Mouse (Mus musculus) heart, embryonic 15.5 days (tissue): ENCODE measurements at regions not wholly inside any gene's neighbourhood (a gene's known extent, or its start where the extent isn't known, plus 50 kb on each side); places are given as distances from the start of the nearest gene placed in this dataset.

Experiments used
- ATAC-seq: fragments of 200-750 bp; cut with Nextera tagmentation; replicated peaks from 2 replicates; pipeline ENCODE4 v1.8.0; 2017; ENCODE audit warnings: low read depth, moderate TSS enrichment; ENCODE audit not compliant: insufficient number of reproducible peaks, insufficient read depth, low FRiP score
- H3K27ac ChIP-seq: fragments of 300-500 bp; sonication (generic); 2 replicates; pipeline ENCODE4 v1.5.1; 2015; ENCODE audit warnings: mild to moderate bottlenecking, inconsistent platforms
- H3K27me3 ChIP-seq: fragments of 300-500 bp; sonication (generic); 2 replicates; pipeline ENCODE4 v1.6.1; 2015; ENCODE audit warnings: inconsistent platforms
- H3K36me3 ChIP-seq: fragments of 300-500 bp; sonication (generic); 2 replicates; pipeline ENCODE4 v1.6.1; 2015; ENCODE audit warnings: mild to moderate bottlenecking, inconsistent platforms
- H3K4me1 ChIP-seq: fragments of 300-500 bp; sonication (generic); replicated peaks from 2 replicates; pipeline ENCODE4 v1.6.1; 2015; ENCODE audit warnings: inconsistent platforms
- H3K4me2 ChIP-seq: fragments of 300-500 bp; sonication (generic); 2 replicates; pipeline ENCODE4 v1.6.1; 2015; ENCODE audit warnings: inconsistent platforms, mild to moderate bottlenecking, moderate library complexity
- H3K4me3 ChIP-seq: fragments of 300-500 bp; sonication (generic); 2 replicates; pipeline ENCODE4 v1.5.1; 2015; ENCODE audit warnings: mild to moderate bottlenecking, inconsistent platforms
- H3K9ac ChIP-seq: fragments of 300-500 bp; sonication (generic); 2 replicates; pipeline ENCODE4 v1.6.1; 2015; ENCODE audit warnings: mild to moderate bottlenecking, inconsistent platforms
- H3K9me3 ChIP-seq: fragments of 300-500 bp; sonication (generic); replicated peaks from 2 replicates; pipeline ENCODE4 v1.6.1; 2016; ENCODE audit warnings: inconsistent platforms
- WGBS: fragments of 180-500 bp; shearing (Covaris S2); methylation state at CpG from one replicate; pipeline ENCODE4 v1.1.7; 2015; ENCODE audit warnings: mixed read lengths; 5-methylcytosine and 5-hydroxymethylcytosine counted together

DNA sequence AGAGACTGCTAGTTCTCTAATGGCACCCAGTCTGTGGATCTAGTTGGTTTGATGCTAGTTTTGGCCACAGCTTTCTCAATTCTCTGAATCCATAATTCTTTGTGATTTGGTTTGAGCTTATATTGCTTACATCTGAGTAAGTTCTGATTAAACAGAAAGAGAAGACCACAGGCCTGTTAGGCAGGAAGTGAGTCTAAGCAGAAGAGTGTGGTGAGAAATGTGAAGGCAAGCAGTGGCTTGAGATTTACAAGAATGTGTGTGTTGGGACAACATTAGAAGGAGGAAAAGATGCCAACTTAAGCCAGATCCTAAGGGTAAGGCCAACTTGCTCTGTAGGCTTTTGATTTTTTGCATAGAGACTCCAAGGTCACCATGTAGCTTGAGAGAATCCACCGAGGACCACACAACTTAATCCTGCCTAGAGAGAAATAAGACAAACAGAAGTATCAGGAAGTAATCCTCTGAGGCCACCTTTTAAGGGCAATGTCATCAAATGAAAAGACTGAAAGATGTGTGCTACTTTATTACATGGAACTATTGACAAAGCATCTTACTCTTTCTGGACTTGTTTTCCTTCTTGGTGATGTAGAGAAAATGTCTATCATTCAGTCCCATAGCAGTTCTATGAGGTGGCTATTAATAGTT lies 220.7 kb downstream of the Gm5426 start:
- no peaks in the 10 kb centered on the region for H3K4me1 ChIP-seq
- WGBS, result 84% methylated on average over 1 of the region's 1 CpGs
- H3K4me2 ChIP-seq, result no peak overlapping the region

DNA sequence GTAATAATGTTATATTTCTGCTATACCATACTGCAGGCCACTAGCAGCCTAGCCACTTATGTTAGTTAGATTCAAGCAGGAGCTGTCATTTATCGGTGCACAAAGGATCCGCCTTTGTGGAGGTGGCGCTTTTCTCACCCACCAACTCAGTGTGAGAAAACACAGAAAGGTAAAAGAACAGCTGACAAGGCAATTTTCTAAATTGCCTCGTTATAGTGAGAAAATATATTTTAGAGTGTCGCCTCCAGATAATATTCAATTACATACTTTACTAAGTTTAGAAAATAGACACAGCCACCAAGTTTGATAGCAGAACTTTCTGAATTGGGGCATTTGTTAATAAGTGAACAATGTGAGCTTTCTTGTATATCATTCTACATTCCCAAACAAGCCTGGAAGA lies 221.2 kb downstream of the Gm5426 start:
- no peaks in the 10 kb centered on the region for H3K4me1 ChIP-seq
- H3K27me3 ChIP-seq, result no peaks in the 10 kb centered on the region
- H3K9me3 ChIP-seq, result no peaks in the 10 kb centered on the region
- H3K4me2 ChIP-seq, result no peak overlapping the region
- no peak overlapping the region for H3K9ac ChIP-seq
- no peak overlapping the region for H3K27ac ChIP-seq
- WGBS, result 82% methylated on average over 5 of the region's 5 CpGs
- H3K36me3 ChIP-seq, result no peaks in the 10 kb centered on the region
- no peak for ATAC-seq
- no peak overlapping the region for H3K4me3 ChIP-seq

More for the DNA sequence above, 220.7 kb downstream of the Gm5426 start:
- H3K9ac ChIP-seq, result no peak overlapping the region
- no peak overlapping the region for H3K27ac ChIP-seq
- H3K36me3 ChIP-seq, result no peaks in the 10 kb centered on the region
- H3K9me3 ChIP-seq, result no peaks in the 10 kb centered on the region
- no peak overlapping the region for H3K4me3 ChIP-seq
- no peaks in the 10 kb centered on the region for H3K27me3 ChIP-seq
- no peak for ATAC-seq

DNA sequence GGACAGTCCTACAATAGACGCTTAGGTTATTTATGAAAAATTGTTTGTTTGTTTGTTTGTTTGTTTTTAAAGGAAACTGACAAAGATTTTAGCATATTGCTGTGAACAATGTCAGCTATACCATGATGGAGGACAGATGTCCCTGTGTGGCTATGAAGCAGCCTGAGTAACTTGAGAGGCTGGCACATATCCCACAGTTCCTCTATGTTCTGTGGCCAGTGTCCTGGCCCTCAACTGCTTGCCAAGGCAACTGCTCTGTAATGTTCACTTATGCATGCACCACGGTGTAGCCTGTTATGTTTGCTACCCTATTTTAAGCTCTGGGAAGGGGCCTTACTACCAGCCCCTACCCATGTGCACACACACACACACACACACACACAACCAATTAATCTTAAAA lies 222.6 kb downstream of the Gm5426 start:
- no peaks in the 10 kb centered on the region for H3K4me1 ChIP-seq
- H3K27me3 ChIP-seq, result no peaks in the 10 kb centered on the region
- H3K4me3 ChIP-seq, result no peak overlapping the region
- ATAC-seq, result no peak
- no peaks in the 10 kb centered on the region for H3K36me3 ChIP-seq
- H3K9ac ChIP-seq, result no peak overlapping the region
- H3K9me3 ChIP-seq, result no peaks in the 10 kb centered on the region
- WGBS, result 79% methylated on average over 2 of the region's 2 CpGs
- H3K4me2 ChIP-seq, result no peak overlapping the region
- H3K27ac ChIP-seq, result no peak overlapping the region

DNA sequence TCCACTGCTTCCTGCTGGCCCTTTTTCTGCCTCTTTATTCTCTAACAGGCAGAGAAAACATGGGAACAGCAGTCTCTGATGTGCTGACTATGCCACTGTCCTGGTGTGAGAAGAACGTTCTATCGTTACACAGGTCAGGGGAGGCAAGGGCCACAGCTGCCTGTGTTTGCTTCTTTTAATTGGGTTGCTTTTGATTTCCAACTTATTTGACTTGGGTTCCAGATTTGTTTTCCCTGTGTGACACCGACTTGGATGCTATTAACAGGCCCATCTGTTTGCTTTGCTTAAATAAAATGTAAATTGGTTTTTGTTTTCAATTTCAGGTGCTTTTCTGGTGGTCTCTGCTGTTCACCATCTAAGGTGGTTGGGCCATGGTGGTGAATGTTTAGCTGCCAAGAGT lies 225.8 kb downstream of the Gm5426 start:
- no peak overlapping the region for H3K9ac ChIP-seq
- H3K36me3 ChIP-seq, result no peaks in the 10 kb centered on the region
- H3K4me3 ChIP-seq, result no peak overlapping the region
- no peaks in the 10 kb centered on the region for H3K27me3 ChIP-seq
- H3K4me1 ChIP-seq, result no peaks in the 10 kb centered on the region
- no peaks in the 10 kb centered on the region for H3K9me3 ChIP-seq
- no peak for ATAC-seq
- H3K27ac ChIP-seq, result no peak overlapping the region
- 73% methylated on average over 3 of the region's 3 CpGs for WGBS
- no peak overlapping the region for H3K4me2 ChIP-seq

DNA sequence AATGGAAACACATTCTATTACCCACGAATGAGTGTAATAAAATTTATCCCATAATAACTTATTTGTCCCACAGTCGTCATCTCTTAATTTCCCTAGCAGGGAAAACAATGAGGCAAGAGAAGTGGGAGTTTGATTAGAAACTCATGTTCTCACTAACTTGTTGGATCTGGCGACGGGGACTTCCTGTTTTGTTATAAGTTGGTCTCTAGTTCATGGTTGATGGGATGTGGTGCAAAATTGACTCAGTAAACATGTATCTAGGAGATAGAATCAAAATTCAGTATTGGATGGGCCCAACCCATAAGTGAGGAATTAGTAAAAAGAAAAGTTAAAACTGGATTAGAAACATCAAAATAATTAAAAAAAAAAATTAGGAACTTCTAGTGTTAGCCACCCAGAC lies 227.5 kb downstream of the Gm5426 start:
- Histone ChIP-seq H3K4me2 (no peak overlapping the region), H3K9ac (no peak overlapping the region), H3K4me1 (no peaks in the 10 kb centered on the region), H3K36me3 (no peaks in the 10 kb centered on the region), H3K9me3 (no peaks in the 10 kb centered on the region), H3K27me3 (no peaks in the 10 kb centered on the region), H3K4me3 (no peak overlapping the region), H3K27ac (no peak overlapping the region)
- no peak for ATAC-seq
- 71% methylated on average over 4 of the region's 4 CpGs for WGBS

DNA sequence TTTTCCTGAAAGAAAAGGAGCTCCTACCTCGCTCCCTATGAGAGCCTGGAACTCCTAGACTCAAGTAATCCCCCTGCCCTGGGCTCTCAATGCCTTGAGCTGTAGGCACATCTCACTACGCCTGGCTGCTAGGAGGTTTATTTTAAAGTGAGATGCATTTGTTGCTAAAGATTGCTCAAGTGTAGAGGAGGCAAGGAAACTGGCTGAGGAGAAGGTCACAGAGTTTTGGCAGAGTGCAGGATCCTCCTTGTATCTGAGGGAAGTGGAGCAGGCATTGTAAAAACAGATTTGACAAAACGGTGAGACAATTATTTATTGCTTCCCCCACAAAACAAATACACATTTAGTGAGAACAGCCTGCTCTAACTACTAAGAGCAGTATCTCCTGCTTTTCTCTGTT lies 228.7 kb downstream of the Gm5426 start:
- Histone ChIP-seq H3K4me1 (no peaks in the 10 kb centered on the region), H3K27me3 (no peaks in the 10 kb centered on the region), H3K4me2 (no peak overlapping the region), H3K36me3 (no peaks in the 10 kb centered on the region), H3K9ac (no peak overlapping the region), H3K4me3 (no peak overlapping the region), H3K27ac (no peak overlapping the region), H3K9me3 (no peaks in the 10 kb centered on the region)
- 58% methylated on average over 3 of the region's 3 CpGs for WGBS
- ATAC-seq, result no peak

DNA sequence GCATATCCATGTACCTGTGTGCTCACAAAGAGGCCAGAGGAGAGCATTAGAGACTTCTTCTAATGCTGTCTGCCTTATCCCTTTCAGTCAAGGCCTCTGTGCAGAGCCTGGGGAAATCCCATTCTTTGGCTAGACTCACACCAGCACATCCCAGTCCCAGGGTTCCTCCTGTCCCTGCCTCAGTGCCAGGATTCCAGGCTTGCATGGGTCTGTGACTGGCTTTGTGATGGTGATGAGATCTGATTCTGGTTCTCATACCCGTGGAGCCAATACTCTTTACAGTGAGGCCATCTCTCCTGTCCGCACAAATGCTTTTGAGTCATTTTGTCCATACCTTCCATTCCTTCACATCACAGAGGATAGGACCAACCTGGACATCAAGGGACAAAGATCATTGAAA lies 230.5 kb downstream of the Gm5426 start:
- no peaks in the 10 kb centered on the region for H3K36me3 ChIP-seq
- peaks cover 4% of the 10 kb centered on the region; the same call in 1 of the 2 replicates for H3K4me1 ChIP-seq
- no peak overlapping the region for H3K4me3 ChIP-seq
- no peak overlapping the region for H3K27ac ChIP-seq
- H3K4me2 ChIP-seq, result no peak overlapping the region
- ATAC-seq, result no peak
- H3K27me3 ChIP-seq, result no peaks in the 10 kb centered on the region
- 86% methylated on average over 2 of the region's 2 CpGs for WGBS
- H3K9me3 ChIP-seq, result no peaks in the 10 kb centered on the region
- no peak overlapping the region for H3K9ac ChIP-seq

DNA sequence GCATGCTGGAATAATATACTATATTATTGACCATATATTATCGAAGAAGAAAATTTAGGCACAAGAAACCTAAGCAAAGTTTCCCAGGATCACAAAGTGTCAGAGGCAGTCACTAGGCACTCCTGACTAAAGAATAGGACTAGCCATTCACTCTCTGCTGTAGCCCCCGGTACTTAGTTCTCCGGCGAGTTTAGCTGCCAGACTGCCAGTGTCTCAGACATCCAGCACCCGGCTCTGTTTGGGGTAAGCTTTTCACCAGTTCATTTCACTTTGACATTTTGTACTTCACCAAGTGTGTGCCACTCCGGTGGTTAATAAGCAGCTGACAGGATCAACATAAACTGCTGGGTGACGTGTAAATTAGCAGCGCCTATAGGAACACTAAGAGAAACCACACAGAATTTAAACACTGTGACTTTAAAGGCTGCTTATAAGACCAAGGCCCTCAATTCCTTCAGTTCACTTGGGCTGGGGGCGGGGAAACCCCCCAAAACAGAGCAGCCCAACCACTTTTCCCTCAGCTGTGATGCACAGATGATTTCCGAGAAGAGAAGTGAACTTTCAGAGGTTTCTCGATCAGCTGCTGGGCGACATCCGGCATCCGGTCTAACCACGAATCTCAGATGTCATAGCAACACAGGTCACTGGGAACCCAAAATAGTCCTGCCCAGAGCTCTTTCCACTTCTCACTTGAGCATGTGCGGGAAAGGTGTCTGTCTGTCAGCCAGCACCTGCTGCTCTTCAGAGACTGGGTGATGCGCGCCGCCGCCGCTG lies 234.3 kb downstream of the Gm5426 start:
- 45% methylated on average over 21 of the region's 21 CpGs for WGBS
- H3K4me2 ChIP-seq, result peak overlapping the region; percentile 58
- H3K27ac ChIP-seq, result no peak overlapping the region
- ATAC-seq, result 0 out of 2 replicates have a peak, but pooled peaks have one; percentile 53
- no peaks in the 10 kb centered on the region for H3K36me3 ChIP-seq
- H3K9me3 ChIP-seq, result no peaks in the 10 kb centered on the region
- no peaks in the 10 kb centered on the region for H3K27me3 ChIP-seq
- peak overlapping the region; percentile 24 for H3K4me3 ChIP-seq
- peaks cover 4% of the 10 kb centered on the region; the same call in 1 of the 2 replicates for H3K4me1 ChIP-seq
- no peak overlapping the region for H3K9ac ChIP-seq

DNA sequence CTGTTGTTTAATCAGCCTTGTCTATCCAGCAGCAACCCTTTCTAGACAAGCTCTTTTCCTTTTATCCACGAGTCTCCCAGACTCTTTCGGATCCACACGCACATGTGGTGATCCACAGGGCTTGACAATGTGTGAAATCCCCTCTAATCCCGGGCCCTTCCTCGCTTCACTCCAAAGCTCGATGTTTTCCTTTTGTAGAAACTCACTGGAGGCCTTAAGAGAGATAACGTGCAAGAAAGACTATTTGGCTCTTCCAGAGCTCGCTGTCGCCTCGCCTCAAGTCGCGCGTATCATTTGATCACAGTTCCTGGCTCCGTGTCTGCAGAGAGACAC lies 234.9 kb downstream of the Gm5426 start:
- Histone ChIP-seq H3K4me3 (peak overlapping the region; percentile 24), H3K27me3 (no peaks in the 10 kb centered on the region), H3K4me2 (peak overlapping the region; percentile 58), H3K9me3 (no peaks in the 10 kb centered on the region), H3K27ac (no peak overlapping the region), H3K4me1 (peaks cover 4% of the 10 kb centered on the region; the same call in 1 of the 2 replicates), H3K9ac (no peak overlapping the region), H3K36me3 (no peaks in the 10 kb centered on the region)
- 54% methylated on average over 14 of the region's 14 CpGs for WGBS
- ATAC-seq, result no peak

DNA sequence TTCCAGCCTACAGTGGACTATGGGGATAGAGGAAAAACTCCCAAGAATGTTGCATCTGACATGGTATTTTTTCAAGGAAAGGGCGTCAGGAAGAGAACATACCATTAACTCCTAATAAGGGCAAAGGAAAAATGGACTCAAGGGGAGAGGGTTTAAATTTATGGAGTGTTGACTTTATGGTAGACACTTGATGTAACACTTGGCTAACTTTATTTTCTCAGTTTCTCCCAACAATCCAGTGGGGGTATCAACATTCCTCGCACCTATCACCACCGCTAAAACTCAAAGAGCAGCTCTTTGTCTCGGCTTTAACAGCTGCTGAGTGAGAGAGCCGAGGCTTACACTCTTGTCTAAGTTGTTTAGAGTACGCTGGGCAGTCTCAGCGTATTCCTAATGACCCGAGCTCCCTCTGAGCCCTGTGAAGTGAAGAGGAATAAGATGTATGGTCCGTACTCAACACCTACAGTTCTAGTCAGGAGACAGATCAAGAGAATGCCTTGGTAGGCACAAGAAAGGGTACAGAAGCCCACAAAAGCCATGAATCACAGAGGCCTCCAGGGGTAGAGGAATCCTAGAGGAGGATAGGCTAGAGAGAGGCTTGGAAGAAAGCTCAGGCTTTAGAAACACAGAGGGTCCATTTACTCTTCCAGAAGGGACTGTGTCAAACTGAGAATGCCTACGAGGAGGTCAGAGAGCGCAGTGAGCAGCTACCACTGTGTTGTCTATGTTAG lies 236.4 kb downstream of the Gm5426 start:
- Histone ChIP-seq H3K27me3 (no peaks in the 10 kb centered on the region), H3K9ac (no peak overlapping the region), H3K27ac (no peak overlapping the region), H3K4me2 (no peak overlapping the region), H3K4me3 (no peak overlapping the region), H3K4me1 (peaks cover 4% of the 10 kb centered on the region; the same call in 1 of the 2 replicates), H3K36me3 (no peaks in the 10 kb centered on the region), H3K9me3 (no peaks in the 10 kb centered on the region)
- ATAC-seq, result no peak
- WGBS, result 46% methylated on average over 11 of the region's 11 CpGs

DNA sequence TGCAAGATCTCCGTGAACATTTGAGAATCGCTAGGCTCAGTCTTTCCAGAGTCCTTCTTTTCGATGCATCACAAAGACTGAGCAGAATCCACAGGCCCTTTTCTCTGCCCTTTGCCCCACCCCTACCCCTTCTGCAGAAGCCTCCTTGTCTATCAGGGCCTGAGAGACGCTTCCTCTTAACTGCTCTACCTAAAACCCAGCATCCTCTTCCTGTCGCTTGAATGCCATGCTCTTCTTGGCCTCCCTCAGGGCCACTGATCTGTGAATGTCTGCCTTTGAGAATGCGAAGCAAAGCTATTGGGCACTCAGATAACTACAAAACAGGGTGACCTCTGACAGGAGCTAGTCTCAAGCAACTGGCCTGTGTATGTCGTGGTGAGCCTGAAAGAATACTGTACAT lies 237.1 kb downstream of the Gm5426 start:
- WGBS, result 53% methylated on average over 7 of the region's 7 CpGs
- Histone ChIP-seq H3K4me2 (no peak overlapping the region), H3K27me3 (no peaks in the 10 kb centered on the region), H3K9me3 (no peaks in the 10 kb centered on the region), H3K4me1 (peaks cover 4% of the 10 kb centered on the region; the same call in 1 of the 2 replicates), H3K36me3 (no peaks in the 10 kb centered on the region), H3K9ac (no peak overlapping the region), H3K4me3 (no peak overlapping the region), H3K27ac (no peak overlapping the region)
- no peak for ATAC-seq
